Mouse (Mus musculus) bone marrow, adult 2 months (tissue): Measurements from ENCODE around the gene Ctnnal1.

Experiments used
- CTCF ChIP-seq: fragments of 200-500 bp; IDR thresholded peaks from 2 replicates; pipeline ENCODE4 v1.5.1; 2011; ENCODE audit warnings: low read length, control low read depth; ENCODE audit not compliant: control insufficient read depth, insufficient read depth
- POLR2A ChIP-seq: fragments of 200-500 bp; IDR thresholded peaks from 2 replicates; pipeline ENCODE4 v1.6.1; 2011; ENCODE audit warnings: low read depth, mild to moderate bottlenecking, control low read depth, low read length, borderline replicate concordance; ENCODE audit not compliant: control insufficient read depth

- TF ChIP-seq CTCF (no peak), POLR2A (no peak)
These were observed 93.9 kb downstream of the Ctnnal1 start for GRCm38 (mm10) chr4:56771065-56771464.
